Mouse (Mus musculus) cerebellum, adult 9-10 months (tissue): ENCODE measurements around the gene Efr3b.
"Not testable (repeated sequence)": the region's sequence is repeated elsewhere in the genome, so short reads cannot be mapped to it uniquely, and the experiment has no call there.

Experiments used
- DNase-seq: peaks from one replicate; pipeline ENCODE4 v3.0.0; 2022

Gene Efr3b

DNA sequence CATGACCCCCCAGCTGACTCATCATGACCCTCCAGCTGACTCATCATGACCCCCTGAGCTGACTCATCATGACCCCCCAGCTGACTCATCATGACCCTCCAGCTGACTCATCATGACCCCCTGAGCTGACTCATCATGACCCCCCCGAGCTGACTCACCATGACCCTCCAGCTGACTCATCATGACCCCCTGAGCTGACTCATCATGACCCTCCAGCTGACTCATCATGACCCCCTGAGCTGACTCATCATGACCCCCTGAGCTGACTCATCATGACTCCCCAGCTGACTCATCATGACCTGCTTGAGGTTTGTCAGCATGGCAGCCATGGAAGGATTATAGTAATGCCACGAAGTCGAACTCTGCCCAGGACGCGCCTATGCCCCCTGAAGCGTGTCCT lies 65.5 kb downstream of the Efr3b start:
- not testable (repeated sequence) for DNase-seq

DNA sequence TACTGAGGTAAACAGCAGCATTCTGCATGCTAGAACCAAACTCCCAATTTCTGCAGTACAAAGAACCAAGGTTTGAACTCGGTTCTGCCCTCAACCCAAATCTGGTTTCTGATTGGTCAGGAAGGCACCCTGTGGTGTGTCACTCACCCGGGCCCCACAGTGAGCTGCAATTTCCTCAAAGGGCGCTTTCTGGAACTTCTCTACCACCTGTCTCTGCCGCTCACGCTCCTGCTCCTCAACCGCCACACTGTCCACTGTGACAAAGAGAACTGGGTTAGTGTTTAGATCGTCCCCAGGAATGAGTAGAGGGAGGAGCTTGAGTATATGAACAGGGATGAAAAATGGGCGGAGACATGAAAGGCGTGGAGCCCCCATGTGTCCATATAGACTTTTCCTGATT lies 70.3 kb downstream of the Efr3b start:
- DNase-seq, result no peak

DNA sequence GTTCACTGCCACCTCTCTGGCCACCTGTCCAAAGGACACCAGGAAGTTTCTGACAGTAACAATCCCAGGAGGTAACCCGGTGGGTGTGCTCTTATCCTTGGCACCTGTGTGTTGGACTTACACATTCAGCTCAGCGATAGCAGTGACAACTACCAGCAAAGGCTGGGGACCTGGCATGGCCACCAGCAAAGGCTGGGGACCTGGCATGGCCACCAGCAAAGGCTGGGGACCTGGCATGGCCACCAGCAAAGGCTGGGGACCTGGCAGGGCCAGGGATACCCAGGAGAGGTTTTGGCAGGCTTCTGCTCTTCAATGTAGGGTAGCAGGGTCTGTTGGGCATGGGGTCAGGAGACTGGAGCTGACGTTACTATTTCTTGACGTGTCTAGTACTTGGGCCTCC lies 71.5 kb downstream of the Efr3b start:
- DNase-seq, result peak; percentile 48

GRCm38 (mm10) chr12:3960553-3960952 lies 78.2 kb downstream of the Efr3b start:
- DNase-seq, result peak; percentile 63

DNA sequence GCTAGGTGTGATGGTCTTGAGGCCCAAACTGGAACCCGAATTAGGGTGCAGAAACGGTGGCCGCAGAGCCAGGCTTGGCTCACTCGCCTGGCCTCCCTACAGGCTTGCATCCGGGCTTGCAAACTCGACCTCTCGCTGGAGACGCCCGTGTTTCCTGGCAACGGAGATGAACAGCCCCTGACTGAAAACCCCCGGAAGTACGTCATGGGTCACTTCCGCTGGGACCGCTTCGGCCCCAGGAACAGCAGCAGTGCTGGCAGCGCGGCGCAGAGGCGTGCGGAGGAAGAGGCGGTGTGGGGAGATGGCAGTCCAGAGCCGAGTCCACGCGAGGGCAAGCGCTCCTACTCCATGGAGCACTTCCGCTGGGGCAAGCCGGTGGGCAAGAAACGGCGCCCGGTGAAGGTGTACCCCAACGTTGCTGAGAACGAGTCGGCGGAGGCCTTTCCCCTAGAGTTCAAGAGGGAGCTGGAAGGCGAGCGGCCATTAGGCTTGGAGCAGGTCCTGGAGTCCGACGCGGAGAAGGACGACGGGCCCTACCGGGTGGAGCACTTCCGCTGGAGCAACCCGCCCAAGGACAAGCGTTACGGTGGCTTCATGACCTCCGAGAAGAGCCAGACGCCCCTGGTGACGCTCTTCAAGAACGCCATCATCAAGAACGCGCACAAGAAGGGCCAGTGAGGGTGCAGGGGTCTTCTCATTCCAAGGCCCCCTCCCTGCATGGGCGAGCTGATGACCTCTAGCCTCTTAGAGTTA lies 78.7 kb downstream of the Efr3b start:
- DNase-seq, result peak; percentile 87

DNA sequence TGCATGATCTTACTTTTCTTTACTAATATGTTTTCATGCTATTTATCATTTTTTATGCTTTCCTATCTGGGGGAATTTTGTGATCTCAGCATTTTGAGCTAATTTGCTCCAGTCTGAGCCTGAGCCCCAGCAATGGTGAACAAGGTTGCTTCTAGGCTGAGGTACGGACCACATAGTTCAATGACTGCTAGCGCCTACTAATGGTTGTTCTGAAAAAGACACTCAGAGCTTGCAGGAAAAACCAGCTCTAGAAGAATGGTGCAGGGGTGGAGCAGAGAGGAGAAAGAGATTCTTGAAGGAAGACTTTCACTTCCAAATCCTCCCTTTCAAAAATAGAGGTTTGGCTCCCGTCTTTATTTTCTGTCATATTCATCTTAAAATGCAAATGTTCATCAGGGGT lies 82.4 kb downstream of the Efr3b start:
- no peak for DNase-seq

- DNase-seq, result no peak
Measured at GRCm38 (mm10) chr12:3955371-3955770, 83.3 kb downstream of the Efr3b start.

GRCm38 (mm10) chr12:3954651-3955050 lies 84.1 kb downstream of the Efr3b start, which contains the start of gene Pomc:
Pomc (plus strand) TSS chr12:3954951.
- no peak for DNase-seq

DNA sequence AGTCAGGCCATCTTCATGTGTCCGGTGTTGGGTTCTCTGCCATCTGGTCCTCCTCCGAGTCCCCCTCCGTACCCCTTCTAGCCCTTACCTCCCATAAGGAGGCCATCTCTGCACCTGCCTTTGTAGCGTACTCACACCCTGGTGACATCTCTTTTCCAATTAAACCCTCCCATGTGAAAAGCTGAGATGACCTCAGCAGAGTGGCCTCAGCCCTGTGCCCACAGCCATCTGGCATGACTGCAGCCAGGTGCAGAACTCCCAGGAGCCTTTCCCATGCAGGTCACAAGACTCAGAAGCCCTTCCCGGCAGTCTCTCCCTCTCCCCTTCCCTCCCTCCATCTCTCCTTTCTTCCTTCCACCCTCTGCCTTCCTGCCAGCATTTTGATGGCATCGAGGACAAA lies 91.2 kb downstream of the Efr3b start:
- no peak for DNase-seq

DNA sequence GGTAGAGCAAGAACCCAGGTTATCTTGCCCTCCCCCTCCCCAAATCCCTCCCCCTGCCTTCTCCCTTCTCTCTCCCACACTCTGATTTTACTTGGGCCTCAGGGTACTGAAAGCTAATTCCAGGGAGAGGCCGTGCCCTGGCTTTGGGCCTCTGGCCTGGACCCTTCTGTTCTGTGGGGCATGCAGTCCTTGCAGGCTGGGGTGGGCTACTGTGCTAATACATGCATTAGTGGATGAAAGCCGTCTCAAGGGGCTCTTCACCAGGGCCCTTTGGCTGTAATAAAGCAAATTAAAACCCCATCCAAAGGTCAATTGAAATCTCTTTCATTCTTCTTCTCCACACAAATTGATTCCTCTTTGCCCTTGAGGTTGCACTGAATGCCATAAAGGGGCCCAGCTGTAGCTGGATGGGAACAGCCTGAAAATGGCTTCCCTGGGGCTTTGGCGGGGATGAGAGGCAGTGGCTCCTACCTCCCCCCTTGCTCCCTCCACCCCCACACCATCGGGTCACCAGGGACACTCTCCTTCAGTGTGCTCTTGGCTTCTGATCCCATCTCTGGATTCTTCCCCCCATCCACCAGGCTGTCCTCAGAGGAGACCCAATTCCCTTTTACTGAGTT lies 94.2 kb downstream of the Efr3b start:
- no peak for DNase-seq

DNA sequence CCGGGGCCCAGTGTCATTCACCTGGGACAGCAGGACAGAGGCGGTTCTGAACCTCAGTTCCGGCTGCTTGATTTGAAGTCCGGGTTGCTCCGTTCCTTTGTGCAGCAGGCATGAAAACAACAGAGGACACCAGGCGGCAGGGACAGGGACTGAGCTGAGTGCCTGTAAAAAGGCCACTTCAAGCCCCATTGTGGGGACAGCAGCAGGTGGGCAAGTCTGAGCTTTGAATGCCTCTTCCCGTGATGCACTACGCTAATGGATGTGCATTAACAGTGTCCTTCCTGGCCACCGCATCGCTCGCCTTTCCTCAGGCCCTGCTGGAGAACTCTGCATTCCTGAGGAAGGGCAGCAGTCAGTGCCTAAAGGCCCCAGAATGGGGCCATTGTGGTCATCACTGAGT lies 96.7 kb downstream of the Efr3b start:
- DNase-seq, result no peak

- DNase-seq, result peak; percentile 73
Measured at GRCm38 (mm10) chr12:3930090-3930865, 108.4 kb downstream of the Efr3b start.

DNA sequence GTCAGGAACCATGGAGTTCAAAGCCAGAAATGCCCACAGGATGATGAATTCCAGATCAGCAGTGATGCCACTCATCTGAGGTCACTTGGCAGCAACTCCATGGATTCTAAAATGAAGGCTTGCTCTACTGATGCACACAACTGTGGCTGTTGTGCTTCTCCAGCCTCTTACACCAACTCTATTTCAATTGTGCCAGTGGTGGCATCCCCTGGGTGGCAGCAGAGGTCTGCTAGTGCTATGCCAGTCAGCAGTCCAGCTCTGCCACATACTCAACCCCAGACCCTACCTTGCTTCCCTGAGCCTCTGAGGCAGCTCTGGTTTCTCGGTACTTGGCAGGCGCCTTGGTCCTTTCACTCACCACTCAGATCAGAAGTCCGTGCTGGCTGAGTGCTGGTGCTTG lies 109.9 kb downstream of the Efr3b start:
- peak; percentile 58 for DNase-seq

DNA sequence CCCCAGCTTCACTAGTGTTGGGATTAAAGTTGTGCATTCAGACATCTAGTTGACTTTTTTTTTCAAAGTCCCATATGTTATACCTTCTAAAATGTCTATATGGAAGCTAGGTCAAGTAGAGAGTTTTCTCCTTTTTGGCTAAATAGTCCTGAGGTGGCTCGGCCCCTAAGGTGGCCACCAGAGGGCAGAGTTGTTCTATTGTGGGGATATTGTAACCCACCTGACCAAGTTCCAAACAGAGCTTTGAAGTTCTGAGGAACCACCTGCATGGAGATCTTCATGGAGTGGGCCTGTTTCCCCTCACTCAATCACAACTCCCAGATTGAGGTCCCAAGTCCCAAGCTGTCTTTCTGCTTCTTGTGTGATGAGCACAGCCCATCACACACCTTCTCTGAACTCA lies 112.6 kb downstream of the Efr3b start:
- peak; percentile 85 for DNase-seq

- no peak for DNase-seq
Measured at GRCm38 (mm10) chr12:3919423-3919822, 119.3 kb downstream of the Efr3b start.

DNA sequence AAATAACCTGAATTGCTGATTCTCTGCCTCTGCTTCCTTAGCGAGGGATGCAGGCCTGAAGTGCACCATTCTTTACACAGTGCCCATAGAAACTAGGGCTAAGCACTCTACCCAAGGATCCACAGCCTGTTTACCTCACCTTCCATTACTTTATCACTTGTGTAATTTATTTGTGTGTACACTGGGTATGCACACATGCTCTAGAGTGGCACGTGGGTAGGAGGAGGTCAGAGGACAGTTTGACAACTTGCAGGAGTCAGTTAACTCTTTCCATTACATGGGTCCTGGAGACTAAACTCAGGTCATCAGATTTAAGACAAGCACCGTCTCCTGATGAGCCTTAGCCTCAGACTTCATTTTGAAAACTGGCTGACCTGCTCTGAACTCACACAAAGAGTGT lies 120.1 kb downstream of the Efr3b start:
- DNase-seq, result no peak

- DNase-seq, result no peak
Measured at GRCm38 (mm10) chr12:3917668-3918341, 120.9 kb downstream of the Efr3b start.

- no peak for DNase-seq
Measured at GRCm38 (mm10) chr12:3915852-3916251, 122.9 kb downstream of the Efr3b start.
